Mouse (Mus musculus) ES-E14 (cell line): ENCODE results near the gene Elmo1. TPM values are rescaled to one million over a fixed set of nuclear protein-coding genes. Genes with fewer than 3 reads are reported as not detected.

Source experiments
- DNase-seq: peaks from one replicate; pipeline ENCODE4 v3.0.0-alpha.2; 2013; ENCODE audit warnings: low read depth, low spot score
- H3K27ac ChIP-seq: 2 replicates; pipeline ENCODE4 v1.5.1; 2012; ENCODE audit warnings: low read depth, mild to moderate bottlenecking, low read length, moderate library complexity, mixed read lengths; ENCODE audit not compliant: poor library complexity, insufficient read depth, severe bottlenecking
- H3K36me3 ChIP-seq: 2 replicates; pipeline ENCODE4 v1.6.1; 2012; ENCODE audit warnings: mild to moderate bottlenecking, low read length, moderate library complexity, mixed read lengths; ENCODE audit not compliant: control insufficient read depth, poor library complexity, insufficient read depth, severe bottlenecking
- H3K4me1 ChIP-seq, 2 experiments: fragments of 150-350 bp in 1 of 2; sonication (generic) in 1 of 2; 2 replicates each; pipeline ENCODE4 v1.6.1; 2012; ENCODE audit warnings: low read length in 2 of 2, mild to moderate bottlenecking in 1 of 2, mixed read lengths in 1 of 2; ENCODE audit not compliant: control insufficient read depth in 2 of 2, insufficient read depth in 2 of 2, poor library complexity in 1 of 2
- H3K4me3 ChIP-seq, 2 experiments: fragments of 150-350 bp in 1 of 2; sonication (generic) in 1 of 2; 2 replicates each; pipeline ENCODE4 v1.5.1; 2012; ENCODE audit warnings: low read length in 2 of 2, low read depth in 1 of 2, mild to moderate bottlenecking in 1 of 2, mixed read lengths in 1 of 2; ENCODE audit not compliant: insufficient read depth in 1 of 2, poor library complexity in 1 of 2, severe bottlenecking in 1 of 2
- H3K9ac ChIP-seq: 2 replicates; pipeline ENCODE4 v1.6.1; 2012; ENCODE audit warnings: low read depth, mild to moderate bottlenecking, low read length, mixed read lengths; ENCODE audit not compliant: poor library complexity, insufficient read depth, severe bottlenecking
- H3K9me3 ChIP-seq: fragments of 150-350 bp; sonication (generic); 2 replicates; pipeline ENCODE4 v1.6.1; 2012; ENCODE audit warnings: low read depth, mild to moderate bottlenecking, low read length; ENCODE audit not compliant: control insufficient read depth, insufficient read depth
- CHD2 ChIP-seq: IDR thresholded peaks from 2 replicates; pipeline ENCODE4 v1.6.1; 2014; ENCODE audit warnings: mild to moderate bottlenecking, low read depth, low read length, inconsistent platforms
- HCFC1 ChIP-seq: IDR thresholded peaks from 2 replicates; pipeline ENCODE4 v1.6.1; 2012; ENCODE audit warnings: low read length, inconsistent platforms, borderline replicate concordance; ENCODE audit not compliant: insufficient read depth
- MAFK ChIP-seq: IDR thresholded peaks from 2 replicates; pipeline ENCODE4 v1.6.1; 2014; ENCODE audit warnings: mild to moderate bottlenecking, low read depth, low read length, inconsistent platforms; ENCODE audit not compliant: insufficient read depth
- ZC3H11A ChIP-seq: IDR thresholded peaks from 2 replicates; pipeline ENCODE4 v1.6.1; 2012; ENCODE audit warnings: low read depth, mild to moderate bottlenecking, inconsistent platforms, low read length, borderline replicate concordance
- ZNF384 ChIP-seq: IDR thresholded peaks from 2 replicates; pipeline ENCODE4 v1.6.1; 2012; ENCODE audit warnings: low read depth, low read length, inconsistent platforms
- in situ Hi-C, 2 experiments: fragments of 600-800 bp; cut with MboI; formaldehyde crosslinking; loops; one replicate each; pipeline ENCODE4 v1.15.1; 2025; ENCODE audit warnings: low sequenced_read_pairs in 2 of 2, inconsistent platforms in 1 of 2; ENCODE audit not compliant: unreplicated experiment in 2 of 2
- total RNA-seq: library from RNA; depleted of rRNA; stranded (reverse); fragments of 300-350 nt; gene quantifications from 2 replicates; pipeline ENCODE4 v1.2.3, GENCODE M21; 2012

Elmo1 gene
- total RNA-seq, 1 experiment: 3.7 TPM

GRCm38 (mm10) chr13:20537053-20537452 is 446.7 kb downstream of the Elmo1 start:
- DNase-seq: no peak
- TF ChIP-seq MAFK: no peak
- no peak for TF ChIP-seq ZNF384
- no peak for TF ChIP-seq CHD2
- no peak for TF ChIP-seq ZC3H11A
- TF ChIP-seq HCFC1: no peak
- H3K9me3 ChIP-seq: no peaks in the 10 kb centered on the region
- in situ Hi-C loops: no loop called here
- no peaks in the 10 kb centered on the region for H3K36me3 ChIP-seq
- H3K4me3 ChIP-seq: 0 out of 4 replicates have a peak overlapping the region, but pooled peaks of 1 of the 2 experiments have one; percentile 29
- no peak overlapping the region for H3K9ac ChIP-seq
- H3K4me1 ChIP-seq: no peaks in the 10 kb centered on the region
- H3K27ac ChIP-seq: no peak overlapping the region

- Histone ChIP-seq H3K27ac (no peak overlapping the region), H3K36me3 (no peaks in the 10 kb centered on the region), H3K9me3 (no peaks in the 10 kb centered on the region), H3K4me3 (no peak overlapping the region), H3K4me1 (no peaks in the 10 kb centered on the region), H3K9ac (no peak overlapping the region)
- TF ChIP-seq HCFC1 (no peak), MAFK (no peak), CHD2 (no peak), ZC3H11A (no peak), ZNF384 (no peak)
- DNase-seq: no peak
- in situ Hi-C loops: no loop called here
Measured at GRCm38 (mm10) chr13:20537487-20537886, 447.1 kb downstream of the Elmo1 start.

- no peak for DNase-seq
- no peak overlapping the region for H3K27ac ChIP-seq
- H3K9me3 ChIP-seq: no peaks in the 10 kb centered on the region
- no peaks in the 10 kb centered on the region for H3K4me1 ChIP-seq
- in situ Hi-C loops: no loop called here
- no peaks in the 10 kb centered on the region for H3K36me3 ChIP-seq
- H3K9ac ChIP-seq: no peak overlapping the region
- no peak for TF ChIP-seq HCFC1
- TF ChIP-seq MAFK: no peak
- TF ChIP-seq ZC3H11A: no peak
- no peak for TF ChIP-seq ZNF384
- no peak for TF ChIP-seq CHD2
- no peak overlapping the region for H3K4me3 ChIP-seq
Measured at GRCm38 (mm10) chr13:20538216-20539070, 448.0 kb downstream of the Elmo1 start.

GRCm38 (mm10) chr13:20539631-20540030 is 449.2 kb downstream of the Elmo1 start:
- Histone ChIP-seq H3K9me3 (no peaks in the 10 kb centered on the region), H3K36me3 (no peaks in the 10 kb centered on the region), H3K4me3 (no peak overlapping the region), H3K27ac (no peak overlapping the region), H3K4me1 (no peaks in the 10 kb centered on the region), H3K9ac (no peak overlapping the region)
- in situ Hi-C loops: no loop called here
- no peak for TF ChIP-seq CHD2
- TF ChIP-seq ZC3H11A: no peak
- TF ChIP-seq HCFC1: no peak
- TF ChIP-seq ZNF384: no peak
- TF ChIP-seq MAFK: no peak
- no peak for DNase-seq

- Histone ChIP-seq H3K4me3 (no peak overlapping the region), H3K27ac (no peak overlapping the region), H3K36me3 (no peaks in the 10 kb centered on the region), H3K4me1 (no peaks in the 10 kb centered on the region), H3K9me3 (no peaks in the 10 kb centered on the region), H3K9ac (no peak overlapping the region)
- DNase-seq: no peak
- TF ChIP-seq ZC3H11A (no peak), MAFK (no peak), ZNF384 (no peak), HCFC1 (no peak), CHD2 (no peak)
- in situ Hi-C loops: no loop called here
Measured at GRCm38 (mm10) chr13:20546568-20547204, 456.3 kb downstream of the Elmo1 start.
